Mouse (Mus musculus) embryonic facial prominence, embryonic 13.5 days (tissue): Measurements from ENCODE around the gene Kcnj2. TPM values are rescaled to one million over a fixed set of nuclear protein-coding genes. Genes with fewer than 3 reads are reported as not detected.

Source experiments
- polyA plus RNA-seq: library from polyadenylated mRNA; unstranded; fragments of >200 nt; fragmentation: Nextera tagmentation; extraction: Ambion mirVana; gene quantifications from 2 replicates; pipeline ENCODE4 v1.2.1, GENCODE M21; 2015

Gene Kcnj2
- polyA plus RNA-seq, 1 experiment from 2014 or later: 5.0 TPM

Other genes starting within 250 kb of the Kcnj2 start
- gene Kcnj16, start 98.1 kb upstream of the Kcnj2 start, polyA plus RNA-seq: not detected in 2 replicates